Mouse (Mus musculus) left cerebral cortex, adult 8-10 months (tissue): ENCODE results near the gene Olfr1449. TPM values are rescaled to one million over a fixed set of nuclear protein-coding genes. Genes with fewer than 3 reads are reported as not detected.
"Not testable (repeated sequence)": the region's sequence is repeated elsewhere in the genome, so short reads cannot be mapped to it uniquely, and the experiment has no call there.

Experiments used
- DNase-seq, 2 experiments: peaks; one replicate each; pipeline ENCODE4 v3.0.0; 2022; ENCODE audit warnings: low spot score in 2 of 2
- total RNA-seq, 4 experiments: library from RNA; stranded (reverse); gene quantifications; 2 replicates each; pipeline ENCODE4 v1.2.4; 2022

Gene Olfr1449
- total RNA-seq, result not detected

- no peak for DNase-seq
Measured at GRCm38 (mm10) chr19:12930540-12930939, at the start of gene Olfr1449. Olfr1449 (plus strand) TSS chr19:12930840.

GRCm38 (mm10) chr19:12883555-12883954 is 47.1 kb upstream of the Olfr1449 start, which contains the start of gene Olfr1445:
Olfr1445 (plus strand) TSS chr19:12883855.
- DNase-seq, result no peak

DNA sequence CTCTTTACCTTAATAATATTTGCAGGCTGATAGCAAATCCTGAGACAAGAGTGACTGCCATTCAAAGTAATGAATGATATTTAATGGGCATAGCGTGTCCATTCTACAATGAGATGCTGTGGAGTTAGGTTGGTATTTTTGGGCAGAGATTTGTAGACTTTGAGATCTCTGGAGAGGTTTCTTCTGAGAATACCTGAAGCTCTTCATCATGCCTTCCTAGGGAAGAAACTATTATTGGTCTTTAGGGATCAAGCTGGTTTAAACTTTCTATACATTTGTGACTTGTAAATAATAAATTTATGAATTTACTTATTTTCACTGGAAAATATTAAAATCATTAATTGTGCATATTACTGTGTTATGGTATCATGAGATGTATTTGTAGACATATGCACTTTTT is 37.2 kb upstream of the Olfr1449 start, which contains the start of gene Olfr1446:
TSS of gene Olfr1446 (minus strand) at position 101 of the 400 bp plus-strand sequence.
- no peak for DNase-seq

DNA sequence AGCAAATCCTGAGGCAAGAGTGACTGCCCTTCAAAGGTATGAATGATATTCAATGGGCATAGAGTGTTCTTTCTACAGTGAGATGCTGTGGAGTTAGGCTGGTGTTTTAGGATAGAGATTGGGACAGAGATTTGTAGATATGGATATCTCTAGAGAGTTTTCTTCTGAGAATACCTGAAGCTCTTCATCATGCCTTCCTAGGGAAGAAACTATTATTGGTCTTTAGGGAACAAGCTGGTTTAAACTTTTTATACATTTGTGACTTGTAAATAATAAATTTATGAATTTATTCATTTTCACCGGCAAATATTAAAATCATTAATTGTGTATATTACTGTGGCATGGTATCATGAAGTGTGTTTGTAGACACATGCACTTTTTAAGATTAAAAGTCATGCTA is 27.0 kb upstream of the Olfr1449 start, which contains the start of gene Olfr1447:
TSS of gene Olfr1447 (minus strand) at position 101 of the 400 bp plus-strand sequence.
- no peak for DNase-seq

DNA sequence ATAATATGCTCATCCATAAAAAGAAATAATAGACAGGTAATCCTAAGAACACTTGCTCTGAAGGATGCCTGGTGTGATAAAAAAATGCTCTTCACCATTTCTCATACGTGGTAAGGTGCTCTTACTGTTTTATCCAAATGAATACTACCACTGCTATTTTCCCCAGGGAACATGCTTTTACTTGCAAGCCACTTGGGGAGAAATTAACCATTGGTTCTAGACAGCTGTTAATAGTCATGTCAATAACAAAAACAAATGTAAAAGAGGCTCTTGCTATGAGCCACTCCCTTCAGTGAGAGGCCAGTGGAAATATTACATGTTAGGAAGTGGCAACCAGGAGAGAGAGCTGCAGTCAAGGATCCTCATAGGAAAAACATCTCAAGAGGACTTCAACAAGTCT is 6.3 kb upstream of the Olfr1449 start, which contains the start of gene Olfr1448:
TSS of gene Olfr1448 (minus strand) at position 101 of the 400 bp plus-strand sequence.
- DNase-seq, result no peak

GRCm38 (mm10) chr19:12949958-12950357 is 19.3 kb downstream of the Olfr1449 start, which contains the start of gene Olfr1450:
Olfr1450 (plus strand) TSS chr19:12950258.
- DNase-seq, result no peak

- DNase-seq, result not testable (repeated sequence)
Measured at GRCm38 (mm10) chr19:12970082-12970481, 39.4 kb downstream of the Olfr1449 start.

Other genes with a start within 250 kb of the Olfr1449 start
- not detected for gene Keg1, start 235.1 kb upstream of the Olfr1449 start, total RNA-seq
- 1 to 10 TPM; 3.2 to 4.3 (median 3.4) TPM for gene Cntf, start 165.2 kb upstream of the Olfr1449 start, total RNA-seq
- 10 to 100 TPM; 85.2 to 96.0 (median 91.8) TPM for gene Zfp91, start 134.7 kb upstream of the Olfr1449 start, total RNA-seq
- 1 to 10 TPM; 1.5 to 3.8 (median 2.1) TPM for gene Lpxn, start 134.6 kb upstream of the Olfr1449 start, total RNA-seq
- not detected for gene Gm5244, start 84.2 kb upstream of the Olfr1449 start, total RNA-seq
- gene Olfr1444, start 73.6 kb upstream of the Olfr1449 start, total RNA-seq, result not detected
- gene Olfr1445, start 47.0 kb upstream of the Olfr1449 start, total RNA-seq, result not detected
- gene Olfr1446, start 37.3 kb upstream of the Olfr1449 start, total RNA-seq, result not detected
- not detected for gene Olfr1447, start 27.1 kb upstream of the Olfr1449 start, total RNA-seq
- gene Olfr1448, start 6.4 kb upstream of the Olfr1449 start, total RNA-seq, result not detected
- not detected for gene Olfr1450, start 19.4 kb downstream of the Olfr1449 start, total RNA-seq
- not detected for gene Olfr1451, start 64.2 kb downstream of the Olfr1449 start, total RNA-seq
- not detected for gene Olfr1453, start 97.5 kb downstream of the Olfr1449 start, total RNA-seq
- not detected for gene Olfr1454, start 129.8 kb downstream of the Olfr1449 start, total RNA-seq
- not detected for gene Olfr1457, start 167.1 kb downstream of the Olfr1449 start, total RNA-seq
- not detected for gene Olfr1458, start 175.9 kb downstream of the Olfr1449 start, total RNA-seq
- gene Olfr1459, start 218.7 kb downstream of the Olfr1449 start, total RNA-seq, result under 1 TPM; 0.11 to 0.37 (median 0.17) TPM
- not detected for gene Olfr1461, start 232.2 kb downstream of the Olfr1449 start, total RNA-seq